Mouse (Mus musculus) 3T3-L1 (cell line): ENCODE data around the gene Mff.

Source experiments
- DNase-seq: peaks from one replicate; pipeline ENCODE4 v3.0.0-alpha.2; 2015; ENCODE audit warnings: low read depth, low spot score

The Mff gene

GRCm38 (mm10) chr1:82771022-82771586, 46.4 kb downstream of the Mff start, which contains the start of gene Gm47791:
Gene Gm47791, minus strand, starts transcription at chr1:82771243.
- DNase-seq: no peak

- DNase-seq: no peak
These were observed 47.7 kb downstream of the Mff start for GRCm38 (mm10) chr1:82772428-82772827.

GRCm38 (mm10) chr1:82773208-82773607, 48.5 kb downstream of the Mff start:
- DNase-seq: no peak

- DNase-seq: no peak
These were observed 50.6 kb downstream of the Mff start for GRCm38 (mm10) chr1:82775293-82775692.

GRCm38 (mm10) chr1:82779388-82779966, 54.8 kb downstream of the Mff start:
- DNase-seq: no peak

GRCm38 (mm10) chr1:82783559-82783958, 58.9 kb downstream of the Mff start:
- DNase-seq: no peak

GRCm38 (mm10) chr1:82785546-82785945, 60.9 kb downstream of the Mff start:
- peak; percentile 67 for DNase-seq

GRCm38 (mm10) chr1:82787414-82787813, 62.7 kb downstream of the Mff start:
- DNase-seq: peak; percentile 98

GRCm38 (mm10) chr1:82788070-82788469, 63.4 kb downstream of the Mff start:
- peak; percentile 67 for DNase-seq

- DNase-seq: no peak
These were observed 66.4 kb downstream of the Mff start for GRCm38 (mm10) chr1:82791105-82791504.

GRCm38 (mm10) chr1:82792238-82792637, 67.5 kb downstream of the Mff start:
- DNase-seq: peak; percentile 47

GRCm38 (mm10) chr1:82793110-82793509, 68.4 kb downstream of the Mff start:
- DNase-seq: peak; percentile 69

- no peak for DNase-seq
These were observed 69.3 kb downstream of the Mff start for GRCm38 (mm10) chr1:82793986-82794385.

GRCm38 (mm10) chr1:82795211-82795610, 70.5 kb downstream of the Mff start:
- DNase-seq: peak; percentile 84

- DNase-seq: peak; percentile 60
These were observed 71.2 kb downstream of the Mff start for GRCm38 (mm10) chr1:82795702-82796443.

- no peak for DNase-seq
These were observed 72.4 kb downstream of the Mff start for GRCm38 (mm10) chr1:82797088-82797487.

- DNase-seq: no peak
These were observed 73.6 kb downstream of the Mff start for GRCm38 (mm10) chr1:82798304-82798703.

- no peak for DNase-seq
These were observed 74.2 kb downstream of the Mff start for GRCm38 (mm10) chr1:82798922-82799321.

GRCm38 (mm10) chr1:82801105-82801783, 76.6 kb downstream of the Mff start:
- DNase-seq: peak; percentile 54
